Mouse (Mus musculus) lung, embryonic 14.5 days (tissue): ENCODE measurements around the gene Hmgn1. TPM values are rescaled to one million over a fixed set of nuclear protein-coding genes. Genes with fewer than 3 reads are reported as not detected.

Experiments used
- ATAC-seq: fragments of 200-750 bp; cut with Nextera tagmentation; 2 replicates; pipeline ENCODE4 v1.8.0; 2017; ENCODE audit warnings: mild to moderate bottlenecking, moderate TSS enrichment, moderate library complexity; ENCODE audit not compliant: insufficient read depth
- DNase-seq: peaks from one replicate; pipeline ENCODE4 v3.0.0-alpha.2; 2015
- H3K27ac ChIP-seq: fragments of 300-500 bp; sonication (generic); 2 replicates; pipeline ENCODE4 v1.5.1; 2014; ENCODE audit warnings: low read depth, mild to moderate bottlenecking, moderate library complexity
- H3K27me3 ChIP-seq: fragments of 300-500 bp; sonication (generic); 2 replicates; pipeline ENCODE4 v1.6.1; 2014; ENCODE audit warnings: low read length, control low read depth; ENCODE audit not compliant: insufficient read depth
- H3K36me3 ChIP-seq: fragments of 300-500 bp; sonication (generic); 2 replicates; pipeline ENCODE4 v1.6.1; 2014; ENCODE audit warnings: control low read depth; ENCODE audit not compliant: insufficient read depth
- H3K4me1 ChIP-seq: fragments of 300-500 bp; sonication (generic); 2 replicates; pipeline ENCODE4 v1.6.1; 2014; ENCODE audit warnings: antibody characterized with exemption, control low read depth; ENCODE audit not compliant: insufficient read depth
- H3K4me2 ChIP-seq: fragments of 300-500 bp; sonication (generic); 2 replicates; pipeline ENCODE4 v1.6.1; 2014; ENCODE audit warnings: mild to moderate bottlenecking
- H3K4me3 ChIP-seq: fragments of 300-500 bp; sonication (generic); 2 replicates; pipeline ENCODE4 v1.5.1; 2014; ENCODE audit warnings: low read depth, low read length
- H3K9ac ChIP-seq: fragments of 300-500 bp; sonication (generic); 2 replicates; pipeline ENCODE4 v1.6.1; 2014
- H3K9me3 ChIP-seq: fragments of 300-500 bp; sonication (generic); 2 replicates; pipeline ENCODE4 v1.6.1; 2016; ENCODE audit warnings: low read depth, low read length, control low read depth
- CTCF ChIP-seq: IDR thresholded peaks from 2 replicates; pipeline ENCODE4 v1.5.1; 2016; ENCODE audit warnings: antibody characterized with exemption, low read depth
- WGBS: fragments of 180-500 bp; shearing (Covaris S2); extraction: QIAGEN DNeasy Blood & Tissue Kit; methylation state at CpG from one replicate; pipeline ENCODE4 v1.1.7; 2014; 5-methylcytosine and 5-hydroxymethylcytosine counted together
- polyA plus RNA-seq: library from polyadenylated mRNA; unstranded; fragments of >200 nt; fragmentation: Nextera tagmentation; extraction: Ambion mirVana; gene quantifications from 2 replicates; pipeline ENCODE4 v1.2.1, GENCODE M21; 2014

Hmgn1 gene
- polyA plus RNA-seq, 1 experiment from 2014 or later = 746 TPM

GRCm38 (mm10) chr16:96127288-96127656 is 257 bp downstream of the Hmgn1 start:
- no peak for DNase-seq
- Histone ChIP-seq H3K4me2 (peak overlapping the region; percentile 93), H3K27ac (peak overlapping the region; percentile 88), H3K27me3 (no peaks in the 10 kb centered on the region), H3K9ac (peak overlapping the region; percentile 88), H3K4me3 (peak overlapping the region; percentile 66), H3K4me1 (peaks cover 15% of the 10 kb centered on the region; the same call in 1 of the 2 replicates), H3K36me3 (peaks cover 44% of the 10 kb centered on the region), H3K9me3 (no peaks in the 10 kb centered on the region)
- under 1% methylated on average over 47 of the region's 52 CpGs for WGBS
- peak; percentile 60 for ATAC-seq
- TF ChIP-seq CTCF = no peak

- H3K4me1 ChIP-seq = peaks cover 15% of the 10 kb centered on the region; the same call in 1 of the 2 replicates
- H3K36me3 ChIP-seq = peaks cover 46% of the 10 kb centered on the region
- DNase-seq (peak; percentile 61), ATAC-seq (no peak)
- no peak for TF ChIP-seq CTCF
- H3K27me3 ChIP-seq = no peaks in the 10 kb centered on the region
- H3K27ac ChIP-seq = peak overlapping the region; percentile 88
- H3K4me2 ChIP-seq = peak overlapping the region; percentile 93
- peak overlapping the region; percentile 66 for H3K4me3 ChIP-seq
- H3K9ac ChIP-seq = peak overlapping the region; percentile 88
- WGBS = 2% methylated on average over 19 of the region's 19 CpGs
- no peaks in the 10 kb centered on the region for H3K9me3 ChIP-seq
Measured at GRCm38 (mm10) chr16:96126684-96127171, 801 bp downstream of the Hmgn1 start.

- H3K27ac ChIP-seq = no peak overlapping the region
- H3K4me1 ChIP-seq = no peaks in the 10 kb centered on the region
- DNase-seq (no peak), ATAC-seq (no peak)
- H3K9ac ChIP-seq = no peak overlapping the region
- WGBS = 55% methylated on average over 4 of the region's 4 CpGs
- H3K4me2 ChIP-seq = no peak overlapping the region
- H3K27me3 ChIP-seq = no peaks in the 10 kb centered on the region
- no peak for TF ChIP-seq CTCF
- H3K9me3 ChIP-seq = no peaks in the 10 kb centered on the region
- no peak overlapping the region for H3K4me3 ChIP-seq
- peaks cover 42% of the 10 kb centered on the region for H3K36me3 ChIP-seq
Measured at GRCm38 (mm10) chr16:96120022-96120623, 7.4 kb downstream of the Hmgn1 start.

- H3K27me3 ChIP-seq = no peaks in the 10 kb centered on the region
- no peak overlapping the region for H3K4me3 ChIP-seq
- H3K27ac ChIP-seq = no peak overlapping the region
- ATAC-seq (no peak), DNase-seq (no peak)
- no peak overlapping the region for H3K4me2 ChIP-seq
- 51% methylated on average over 4 of the region's 4 CpGs for WGBS
- H3K36me3 ChIP-seq = no peaks in the 10 kb centered on the region
- no peaks in the 10 kb centered on the region for H3K4me1 ChIP-seq
- TF ChIP-seq CTCF = peak; percentile 28; the same call in 1 of the 2 replicates
- H3K9ac ChIP-seq = no peak overlapping the region
- no peaks in the 10 kb centered on the region for H3K9me3 ChIP-seq
Measured at GRCm38 (mm10) chr16:96114729-96115128, 12.8 kb downstream of the Hmgn1 start.

GRCm38 (mm10) chr16:96112769-96113168 is 14.8 kb downstream of the Hmgn1 start:
- Histone ChIP-seq H3K9ac (no peak overlapping the region), H3K9me3 (no peaks in the 10 kb centered on the region), H3K27ac (no peak overlapping the region), H3K36me3 (no peaks in the 10 kb centered on the region), H3K4me1 (no peaks in the 10 kb centered on the region), H3K4me3 (no peak overlapping the region), H3K4me2 (no peak overlapping the region), H3K27me3 (no peaks in the 10 kb centered on the region)
- DNase-seq = no peak
- no peak for ATAC-seq
- WGBS = 42% methylated on average over 2 of the region's 2 CpGs
- TF ChIP-seq CTCF = no peak

- H3K27me3 ChIP-seq = no peaks in the 10 kb centered on the region
- ATAC-seq (no peak), DNase-seq (no peak)
- no peaks in the 10 kb centered on the region for H3K36me3 ChIP-seq
- TF ChIP-seq CTCF = no peak
- no peaks in the 10 kb centered on the region for H3K9me3 ChIP-seq
- no peak overlapping the region for H3K4me2 ChIP-seq
- H3K4me3 ChIP-seq = no peak overlapping the region
- no peaks in the 10 kb centered on the region for H3K4me1 ChIP-seq
- no peak overlapping the region for H3K9ac ChIP-seq
- WGBS = 80% methylated on average over 5 of the region's 5 CpGs
- H3K27ac ChIP-seq = no peak overlapping the region
Measured at GRCm38 (mm10) chr16:96110655-96111345, 16.7 kb downstream of the Hmgn1 start.

- ATAC-seq (no peak), DNase-seq (no peak)
- no peak overlapping the region for H3K27ac ChIP-seq
- H3K9me3 ChIP-seq = no peaks in the 10 kb centered on the region
- TF ChIP-seq CTCF = no peak
- H3K4me1 ChIP-seq = no peaks in the 10 kb centered on the region
- no peaks in the 10 kb centered on the region for H3K36me3 ChIP-seq
- no peaks in the 10 kb centered on the region for H3K27me3 ChIP-seq
- H3K4me3 ChIP-seq = no peak overlapping the region
- H3K4me2 ChIP-seq = no peak overlapping the region
- H3K9ac ChIP-seq = no peak overlapping the region
- 53% methylated on average over 4 of the region's 4 CpGs for WGBS
Measured at GRCm38 (mm10) chr16:96109673-96110072, 17.9 kb downstream of the Hmgn1 start.
